Mouse (Mus musculus): ENCODE results near the gene Slc51a. TPM values are rescaled to one million over a fixed set of nuclear protein-coding genes. Genes with fewer than 3 reads are reported as not detected.

The Slc51a gene
- polyA plus RNA-seq, 2 experiments, result 0.16 to 1.2 TPM

DNA sequence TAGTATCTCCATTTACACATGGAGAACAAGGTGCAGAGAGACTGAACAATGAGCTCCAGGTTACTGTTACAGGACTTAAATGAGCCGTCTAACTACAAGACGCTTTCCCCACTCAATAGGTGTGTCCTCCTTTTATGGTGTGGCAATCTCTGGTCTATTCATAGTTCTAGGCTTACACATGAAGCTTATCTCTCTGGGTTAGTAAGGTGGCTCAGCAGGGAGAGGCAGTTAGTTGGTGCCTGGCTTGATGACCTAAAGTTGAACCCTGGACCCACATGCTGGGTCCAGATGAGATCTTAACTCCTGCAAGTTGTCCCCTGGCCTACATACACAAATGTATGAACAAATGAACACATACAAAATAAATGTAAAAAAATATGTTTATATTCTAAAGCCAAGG, 24.3 kb downstream of the Slc51a start:
- DNase-seq (ENCODE audit: low read depth in 3 of 3, low spot score in 3 of 3) (no peak), ATAC-seq (ENCODE audit: insufficient read depth) (peak; percentile 41; the same call in 1 of the 2 replicates)
- Histone ChIP-seq H3K9ac (replicated peaks) (no peak overlapping the region), H3K27ac (no peak overlapping the region), H3K4me3 (ENCODE audit: insufficient read depth in 1 of 2, low read depth in 2 of 2, low read length in 2 of 2) (no peak overlapping the region), H3K4me1 (replicated peaks; ENCODE audit: control insufficient read depth in 2 of 2, insufficient read depth in 2 of 2, low read length in 1 of 2) (peaks cover 0 to 4% of the 10 kb centered on the region in 2 experiments; a peak in 1 of 4 replicates), H3K4me2 (ENCODE audit: low read depth) (no peak overlapping the region), H3K27me3 (ENCODE audit: control insufficient read depth, insufficient read depth, low read length) (no peaks in the 10 kb centered on the region), H3K9me3 (ENCODE audit: control insufficient read depth, low read length) (no peaks in the 10 kb centered on the region), H3K36me3 (replicated peaks; ENCODE audit: control insufficient read depth, insufficient read depth, low read depth) (peaks cover 49% of the 10 kb centered on the region)
- TF ChIP-seq CTCF (IDR thresholded peaks at IDR 0.05; ENCODE audit: low read depth) (no peak), EP300 (IDR thresholded peaks at IDR 0.05; ENCODE audit: low read depth) (peak; percentile 20; the same call in 1 of the 2 replicates)
- 23% methylated on average over 2 of the region's 2 CpGs for WGBS (ENCODE audit: insufficient replicate concordance)

DNA sequence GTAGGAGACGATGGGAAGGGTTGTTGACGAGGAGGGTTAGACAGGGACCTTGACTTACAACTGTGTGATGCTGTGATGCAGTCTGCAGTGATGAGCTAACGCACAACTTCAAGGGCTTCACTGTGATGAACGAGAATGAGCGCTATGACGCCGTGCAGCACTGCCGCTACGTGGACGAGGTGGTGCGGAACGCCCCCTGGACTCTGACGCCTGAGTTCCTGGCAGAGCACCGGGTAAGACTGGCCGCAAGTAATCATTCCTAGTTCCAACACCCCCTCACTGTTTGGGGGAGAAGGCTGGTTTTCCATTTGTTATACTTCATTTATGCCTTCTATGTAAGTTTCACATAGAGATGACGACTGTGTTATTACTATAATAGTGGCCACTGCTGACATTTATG, 24.7 kb downstream of the Slc51a start:
- Histone ChIP-seq H3K9ac (replicated peaks) (no peak overlapping the region), H3K9me3 (ENCODE audit: control insufficient read depth, low read length) (no peaks in the 10 kb centered on the region), H3K4me2 (ENCODE audit: low read depth) (no peak overlapping the region), H3K4me3 (ENCODE audit: insufficient read depth in 1 of 2, low read depth in 2 of 2, low read length in 2 of 2) (no peak overlapping the region), H3K4me1 (replicated peaks; ENCODE audit: control insufficient read depth in 2 of 2, insufficient read depth in 2 of 2, low read length in 1 of 2) (peaks cover under 1 to 7% of the 10 kb centered on the region in 2 experiments; a peak in 3 of 4 replicates), H3K36me3 (replicated peaks; ENCODE audit: control insufficient read depth, insufficient read depth, low read depth) (peaks cover 44% of the 10 kb centered on the region), H3K27me3 (ENCODE audit: control insufficient read depth, insufficient read depth, low read length) (no peaks in the 10 kb centered on the region), H3K27ac (no peak overlapping the region)
- 92% methylated on average over 16 of the region's 16 CpGs for WGBS (ENCODE audit: insufficient replicate concordance)
- TF ChIP-seq EP300 (IDR thresholded peaks at IDR 0.05; ENCODE audit: low read depth), result no peak
- TF ChIP-seq CTCF (IDR thresholded peaks at IDR 0.05; ENCODE audit: low read depth), result no peak
- DNase-seq (ENCODE audit: low read depth in 3 of 3, low spot score in 3 of 3) (no peak), ATAC-seq (ENCODE audit: insufficient read depth) (no peak)

DNA sequence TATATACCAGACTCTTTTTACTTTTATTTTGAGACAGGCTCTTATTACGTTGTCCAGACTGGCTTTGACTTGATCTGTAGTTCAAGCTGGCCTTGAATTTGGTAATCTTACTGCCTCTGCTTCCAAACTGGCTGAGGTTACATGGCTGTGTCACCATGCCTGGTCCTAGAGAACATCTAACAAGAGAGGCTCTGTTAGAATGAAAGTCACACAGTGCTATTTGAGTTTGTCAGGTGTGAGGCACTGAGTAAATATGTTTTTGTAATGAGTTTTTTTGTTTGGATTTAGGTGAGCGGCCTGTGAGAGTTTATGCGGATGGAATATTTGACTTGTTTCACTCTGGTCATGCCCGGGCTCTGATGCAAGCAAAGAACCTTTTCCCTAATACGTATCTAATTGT, 26.0 kb downstream of the Slc51a start:
- 89% methylated on average over 5 of the region's 5 CpGs for WGBS (ENCODE audit: insufficient replicate concordance)
- DNase-seq (ENCODE audit: low read depth in 3 of 3, low spot score in 3 of 3) (no peak), ATAC-seq (ENCODE audit: insufficient read depth) (no peak)
- peaks cover 40% of the 10 kb centered on the region for H3K36me3 ChIP-seq (replicated peaks; ENCODE audit: control insufficient read depth, insufficient read depth, low read depth)
- H3K9me3 ChIP-seq (ENCODE audit: control insufficient read depth, low read length), result no peaks in the 10 kb centered on the region
- H3K27ac ChIP-seq, result no peak overlapping the region
- H3K4me1 ChIP-seq (replicated peaks; ENCODE audit: control insufficient read depth in 2 of 2, insufficient read depth in 2 of 2, low read length in 1 of 2), result peaks cover 2 to 14% of the 10 kb centered on the region in 2 experiments; a peak in 3 of 4 replicates
- no peaks in the 10 kb centered on the region for H3K27me3 ChIP-seq (ENCODE audit: control insufficient read depth, insufficient read depth, low read length)
- no peak overlapping the region for H3K4me2 ChIP-seq (ENCODE audit: low read depth)
- no peak overlapping the region for H3K4me3 ChIP-seq (ENCODE audit: insufficient read depth in 1 of 2, low read depth in 2 of 2, low read length in 2 of 2)
- no peak for TF ChIP-seq CTCF (IDR thresholded peaks at IDR 0.05; ENCODE audit: low read depth)
- no peak for TF ChIP-seq EP300 (IDR thresholded peaks at IDR 0.05; ENCODE audit: low read depth)
- H3K9ac ChIP-seq (replicated peaks), result no peak overlapping the region

DNA sequence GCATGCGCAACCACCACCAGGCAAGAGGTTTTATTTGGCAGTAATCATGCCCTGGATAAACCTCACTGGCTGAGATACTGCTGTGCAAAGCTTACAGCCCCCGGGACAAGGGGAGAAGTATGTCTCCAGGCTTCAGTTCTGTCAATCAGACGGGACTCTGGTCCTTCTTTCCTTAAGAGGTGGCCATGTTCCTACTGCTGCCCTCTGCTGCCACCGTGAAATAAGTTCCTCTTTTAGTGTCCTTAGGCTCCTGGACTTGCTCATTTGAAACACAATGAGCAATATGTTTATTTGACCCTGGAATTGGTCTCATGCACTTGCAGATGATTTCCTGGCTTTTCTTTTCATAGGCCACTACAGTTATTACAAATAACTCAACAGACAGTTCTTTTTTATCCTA, 27.2 kb downstream of the Slc51a start:
- no peak for DNase-seq (ENCODE audit: low read depth in 3 of 3, low spot score in 3 of 3)
- no peak overlapping the region for H3K9ac ChIP-seq (replicated peaks)
- H3K36me3 ChIP-seq (replicated peaks; ENCODE audit: control insufficient read depth, insufficient read depth, low read depth), result peaks cover 40% of the 10 kb centered on the region
- WGBS (ENCODE audit: insufficient replicate concordance), result 46% methylated on average over 4 of the region's 4 CpGs
- no peak overlapping the region for H3K4me3 ChIP-seq (ENCODE audit: insufficient read depth in 1 of 2, low read depth in 2 of 2, low read length in 2 of 2)
- H3K27ac ChIP-seq, result no peak overlapping the region
- H3K9me3 ChIP-seq (ENCODE audit: control insufficient read depth, low read length), result no peaks in the 10 kb centered on the region
- peaks cover 8 to 23% of the 10 kb centered on the region in 2 experiments; a peak in 3 of 4 replicates for H3K4me1 ChIP-seq (replicated peaks; ENCODE audit: control insufficient read depth in 2 of 2, insufficient read depth in 2 of 2, low read length in 1 of 2)
- H3K27me3 ChIP-seq (ENCODE audit: control insufficient read depth, insufficient read depth, low read length), result no peaks in the 10 kb centered on the region
- ATAC-seq (ENCODE audit: insufficient read depth), result no peak
- no peak overlapping the region for H3K4me2 ChIP-seq (ENCODE audit: low read depth)
- TF ChIP-seq EP300 (IDR thresholded peaks at IDR 0.05; ENCODE audit: low read depth) (no peak), CTCF (IDR thresholded peaks at IDR 0.05; ENCODE audit: low read depth) (no peak)

DNA sequence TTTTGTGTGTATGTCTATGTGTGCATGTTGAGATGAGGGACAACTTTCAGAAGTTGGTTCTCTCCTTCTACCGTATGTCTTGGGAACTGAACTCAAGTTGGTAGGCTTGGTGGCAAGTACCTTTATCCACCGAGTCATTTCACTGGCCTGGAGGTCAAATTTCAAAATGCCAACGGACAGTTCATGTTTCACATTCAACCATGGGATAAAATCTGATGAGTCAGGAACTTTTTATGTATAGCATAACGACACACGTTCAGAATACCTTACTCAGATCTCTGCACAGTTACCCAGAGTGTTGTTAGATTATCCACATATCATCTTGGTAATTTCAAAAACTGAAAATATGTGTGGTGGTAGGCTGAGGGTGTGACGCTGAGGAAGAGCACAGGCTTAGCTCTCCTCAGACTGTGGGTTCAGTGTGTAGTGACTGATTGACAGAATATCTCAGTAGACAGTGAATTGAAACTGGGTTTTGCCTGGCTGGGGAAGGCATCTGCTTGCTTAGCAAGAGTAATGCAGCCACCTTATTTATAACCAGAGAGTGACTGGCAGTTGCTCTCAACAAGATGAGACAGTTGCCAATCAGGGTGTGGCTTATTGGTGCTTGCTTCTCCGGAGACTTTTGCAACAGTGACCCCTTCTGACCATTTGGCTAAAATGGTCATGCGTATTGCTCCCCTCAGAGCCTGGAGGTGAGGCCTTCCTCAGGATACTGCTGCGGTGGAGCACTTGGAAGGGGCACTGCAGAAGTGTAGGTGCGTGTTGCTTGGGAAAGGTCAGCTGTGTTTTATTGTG, 29.9 kb downstream of the Slc51a start:
- peak; percentile 67; the same call in 1 of the 2 replicates for ATAC-seq (ENCODE audit: insufficient read depth)
- DNase-seq (ENCODE audit: low read depth in 3 of 3, low spot score in 3 of 3), result peak; percentile 65 to 71 (median 70)
- 54% methylated on average over 10 of the region's 10 CpGs for WGBS (ENCODE audit: insufficient replicate concordance)

More for the DNA sequence above, 29.9 kb downstream of the Slc51a start:
- Histone ChIP-seq H3K4me2 (ENCODE audit: low read depth) (no peak overlapping the region), H3K4me3 (ENCODE audit: insufficient read depth in 1 of 2, low read depth in 2 of 2, low read length in 2 of 2) (no peak overlapping the region), H3K27me3 (ENCODE audit: control insufficient read depth, insufficient read depth, low read length) (no peaks in the 10 kb centered on the region), H3K36me3 (replicated peaks; ENCODE audit: control insufficient read depth, insufficient read depth, low read depth) (peaks cover 47% of the 10 kb centered on the region), H3K9me3 (ENCODE audit: control insufficient read depth, low read length) (no peaks in the 10 kb centered on the region), H3K4me1 (replicated peaks; ENCODE audit: control insufficient read depth in 2 of 2, insufficient read depth in 2 of 2, low read length in 1 of 2) (peaks cover 10 to 22% of the 10 kb centered on the region in 2 experiments), H3K9ac (replicated peaks) (no peak overlapping the region), H3K27ac (peak overlapping the region; percentile 12; the same call in 1 of the 2 replicates)
- TF ChIP-seq CTCF (IDR thresholded peaks at IDR 0.05; ENCODE audit: low read depth), result peak; percentile 89
- TF ChIP-seq EP300 (IDR thresholded peaks at IDR 0.05; ENCODE audit: low read depth), result no peak

All from liver, embryonic 14.5 days (tissue).